Mouse (Mus musculus) thymus, adult 2 months (tissue): ENCODE results near the gene Spsb3.

Source experiments
- CTCF ChIP-seq: fragments of 200-500 bp; IDR thresholded peaks from 2 replicates; pipeline ENCODE4 v1.5.1; 2012; ENCODE audit warnings: mild to moderate bottlenecking, control low read depth, low read length, moderate library complexity, borderline replicate concordance; ENCODE audit not compliant: control insufficient read depth, poor library complexity, insufficient read depth; ENCODE audit errors: extremely low read depth
- POLR2A ChIP-seq: fragments of 200-500 bp; IDR thresholded peaks from 2 replicates; pipeline ENCODE4 v1.6.1; 2012; ENCODE audit warnings: mild to moderate bottlenecking, low read length, control low read depth, moderate library complexity; ENCODE audit not compliant: control insufficient read depth, poor library complexity, insufficient read depth; ENCODE audit errors: extremely low read depth

- TF ChIP-seq POLR2A (no peak), CTCF (no peak)
These were observed 17.3 kb downstream of the Spsb3 start for GRCm38 (mm10) chr17:24903767-24904166.
